Mouse (Mus musculus) heart, adult 2 months (tissue): ENCODE measurements around the gene Ak6.

Experiments
- CTCF ChIP-seq: fragments of 200-600 bp; IDR thresholded peaks from 2 replicates; pipeline ENCODE4 v1.8.1; 2022; ENCODE audit warnings: antibody characterized with exemption, mild to moderate bottlenecking, moderate library complexity
- EP300 ChIP-seq: fragments of 200-500 bp; IDR thresholded peaks from 2 replicates; pipeline ENCODE4 v1.6.1; 2011; ENCODE audit warnings: low read depth, low read length, control low read depth; ENCODE audit not compliant: insufficient read depth
- POLR2A ChIP-seq: fragments of 200-500 bp; IDR thresholded peaks from 2 replicates; pipeline ENCODE4 v1.6.1; 2011; ENCODE audit warnings: mild to moderate bottlenecking, low read depth, low read length, control low read depth; ENCODE audit not compliant: insufficient read depth

DNA sequence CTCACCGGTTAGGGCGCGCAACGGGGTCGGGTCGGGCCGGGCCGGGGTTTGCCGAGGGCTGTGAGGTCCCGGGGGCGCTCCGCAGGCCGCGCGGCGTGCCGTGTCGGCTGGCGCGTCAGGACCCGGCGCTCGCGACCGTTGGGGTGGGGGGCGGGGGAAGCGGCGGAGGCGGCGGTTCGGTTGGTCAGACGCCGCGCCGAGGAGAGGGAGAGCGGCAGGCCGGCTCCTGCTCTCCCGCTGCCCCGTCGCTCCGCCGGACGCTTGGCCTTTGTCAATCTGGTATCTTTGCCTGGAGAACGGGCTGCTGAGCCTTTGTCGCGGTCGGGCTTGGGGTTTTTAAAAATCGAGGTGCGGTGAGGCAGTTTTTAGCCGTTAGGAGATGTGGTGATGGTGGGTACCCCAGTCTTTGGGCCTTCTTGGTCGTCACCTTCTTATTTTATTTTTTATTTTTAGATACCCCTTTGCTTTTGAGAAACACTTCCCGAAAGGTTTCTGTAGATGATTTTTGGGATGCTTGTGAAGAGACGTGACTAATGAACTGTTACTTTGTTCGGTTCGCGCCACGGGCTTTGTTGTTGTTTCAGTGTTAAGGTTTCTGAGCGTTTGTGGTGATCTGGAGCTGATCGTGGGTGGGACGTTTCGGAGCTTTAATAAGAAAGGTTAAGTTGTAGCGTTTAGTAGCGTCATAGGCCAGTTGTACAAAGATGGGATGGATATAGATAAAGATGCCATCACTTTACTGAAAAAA is 834 bp downstream of the Ak6 start, which contains the start of gene Taf9:
- TF ChIP-seq EP300 (no peak), POLR2A (no peak), CTCF (no peak)
